Mouse (Mus musculus): ENCODE measurements around the gene Btbd3. TPM values are rescaled to one million over a fixed set of nuclear protein-coding genes. Genes with fewer than 3 reads are reported as not detected.
"Not testable (repeated sequence)": the region's sequence is repeated elsewhere in the genome, so short reads cannot be mapped to it uniquely, and the experiment has no call there.

Btbd3 gene
- polyA plus RNA-seq, 1 experiment from 2014 or later, result 14.2 TPM

- Histone ChIP-seq H3K27ac (replicated peaks in 1 of 2; ENCODE audit: control insufficient read depth in 1 of 2, insufficient read depth in 1 of 2, low read depth in 2 of 2, low read length in 2 of 2) (no peak overlapping the region), H3K27me3 (ENCODE audit: control insufficient read depth, insufficient read depth, low read length) (no peaks in the 10 kb centered on the region), H3K36me3 (ENCODE audit: control insufficient read depth, insufficient read depth, low read length) (no peaks in the 10 kb centered on the region), H3K4me2 (ENCODE audit: low read length) (no peak overlapping the region), H3K9ac (ENCODE audit: low read length) (no peak overlapping the region), H3K4me3 (ENCODE audit: control insufficient read depth in 1 of 2, insufficient read depth in 1 of 2, low read depth in 1 of 2, low read length in 2 of 2) (no peak overlapping the region), H3K4me1 (ENCODE audit: control insufficient read depth in 2 of 2, insufficient read depth in 2 of 2, low read length in 2 of 2) (no peaks in the 10 kb centered on the region; a peak in 1 of 4 replicates), H3K9me3 (ENCODE audit: control insufficient read depth, low read length) (no peaks in the 10 kb centered on the region)
- ATAC-seq (ENCODE audit: insufficient number of reproducible peaks, insufficient read depth, low FRiP score, low read depth), result no peak
- 40% methylated on average over 7 of the region's 7 CpGs for WGBS
Measured at GRCm38 (mm10) chr2:138315644-138316043, 59.3 kb downstream of the Btbd3 start.

- Histone ChIP-seq H3K4me3 (ENCODE audit: control insufficient read depth in 1 of 2, insufficient read depth in 1 of 2, low read depth in 1 of 2, low read length in 2 of 2) (no peak overlapping the region), H3K9me3 (ENCODE audit: control insufficient read depth, low read length) (no peaks in the 10 kb centered on the region), H3K36me3 (ENCODE audit: control insufficient read depth, insufficient read depth, low read length) (no peaks in the 10 kb centered on the region), H3K9ac (ENCODE audit: low read length) (no peak overlapping the region), H3K4me1 (ENCODE audit: control insufficient read depth in 2 of 2, insufficient read depth in 2 of 2, low read length in 2 of 2) (no peaks in the 10 kb centered on the region; a peak in 1 of 4 replicates), H3K4me2 (ENCODE audit: low read length) (no peak overlapping the region), H3K27ac (replicated peaks in 1 of 2; ENCODE audit: control insufficient read depth in 1 of 2, insufficient read depth in 1 of 2, low read depth in 2 of 2, low read length in 2 of 2) (no peak overlapping the region), H3K27me3 (ENCODE audit: control insufficient read depth, insufficient read depth, low read length) (no peaks in the 10 kb centered on the region)
- no peak for ATAC-seq (ENCODE audit: insufficient number of reproducible peaks, insufficient read depth, low FRiP score, low read depth)
Measured at GRCm38 (mm10) chr2:138320408-138320807, 64.0 kb downstream of the Btbd3 start.

- WGBS, result 82% methylated on average over 4 of the region's 4 CpGs
- no peak overlapping the region for H3K27ac ChIP-seq (replicated peaks in 1 of 2; ENCODE audit: control insufficient read depth in 1 of 2, insufficient read depth in 1 of 2, low read depth in 2 of 2, low read length in 2 of 2)
- ATAC-seq (ENCODE audit: insufficient number of reproducible peaks, insufficient read depth, low FRiP score, low read depth), result no peak
Measured at GRCm38 (mm10) chr2:138321041-138321481, 64.7 kb downstream of the Btbd3 start.

GRCm38 (mm10) chr2:138322270-138323114, 66.1 kb downstream of the Btbd3 start:
- no peaks in the 10 kb centered on the region for H3K9me3 ChIP-seq (ENCODE audit: control insufficient read depth, low read length)
- H3K4me2 ChIP-seq (ENCODE audit: low read length), result no peak overlapping the region
- H3K27me3 ChIP-seq (ENCODE audit: control insufficient read depth, insufficient read depth, low read length), result no peaks in the 10 kb centered on the region
- 83% methylated on average over 16 of the region's 16 CpGs for WGBS
- H3K4me3 ChIP-seq (ENCODE audit: control insufficient read depth in 1 of 2, insufficient read depth in 1 of 2, low read depth in 1 of 2, low read length in 2 of 2), result no peak overlapping the region
- H3K9ac ChIP-seq (ENCODE audit: low read length), result no peak overlapping the region
- no peak overlapping the region for H3K27ac ChIP-seq (replicated peaks in 1 of 2; ENCODE audit: control insufficient read depth in 1 of 2, insufficient read depth in 1 of 2, low read depth in 2 of 2, low read length in 2 of 2)
- ATAC-seq (ENCODE audit: insufficient number of reproducible peaks, insufficient read depth, low FRiP score, low read depth), result no peak
- H3K36me3 ChIP-seq (ENCODE audit: control insufficient read depth, insufficient read depth, low read length), result no peaks in the 10 kb centered on the region
- no peaks in the 10 kb centered on the region for H3K4me1 ChIP-seq (ENCODE audit: control insufficient read depth in 2 of 2, insufficient read depth in 2 of 2, low read length in 2 of 2)

More at GRCm38 (mm10) chr2:138321041-138321481, 64.7 kb downstream of the Btbd3 start:
- Histone ChIP-seq H3K4me1 (ENCODE audit: control insufficient read depth in 2 of 2, insufficient read depth in 2 of 2, low read length in 2 of 2) (no peaks in the 10 kb centered on the region), H3K4me3 (ENCODE audit: control insufficient read depth in 1 of 2, insufficient read depth in 1 of 2, low read depth in 1 of 2, low read length in 2 of 2) (no peak overlapping the region), H3K9ac (ENCODE audit: low read length) (no peak overlapping the region), H3K4me2 (ENCODE audit: low read length) (no peak overlapping the region), H3K9me3 (ENCODE audit: control insufficient read depth, low read length) (no peaks in the 10 kb centered on the region), H3K27me3 (ENCODE audit: control insufficient read depth, insufficient read depth, low read length) (no peaks in the 10 kb centered on the region), H3K36me3 (ENCODE audit: control insufficient read depth, insufficient read depth, low read length) (no peaks in the 10 kb centered on the region)

- Histone ChIP-seq H3K4me3 (ENCODE audit: control insufficient read depth in 1 of 2, insufficient read depth in 1 of 2, low read depth in 1 of 2, low read length in 2 of 2) (no peak overlapping the region), H3K36me3 (ENCODE audit: control insufficient read depth, insufficient read depth, low read length) (no peaks in the 10 kb centered on the region), H3K9ac (ENCODE audit: low read length) (no peak overlapping the region), H3K9me3 (ENCODE audit: control insufficient read depth, low read length) (no peaks in the 10 kb centered on the region), H3K4me1 (ENCODE audit: control insufficient read depth in 2 of 2, insufficient read depth in 2 of 2, low read length in 2 of 2) (no peaks in the 10 kb centered on the region), H3K4me2 (ENCODE audit: low read length) (no peak overlapping the region), H3K27ac (replicated peaks in 1 of 2; ENCODE audit: control insufficient read depth in 1 of 2, insufficient read depth in 1 of 2, low read depth in 2 of 2, low read length in 2 of 2) (no peak overlapping the region), H3K27me3 (ENCODE audit: control insufficient read depth, insufficient read depth, low read length) (no peaks in the 10 kb centered on the region)
- 64% methylated on average over 4 of the region's 4 CpGs for WGBS
- ATAC-seq (ENCODE audit: insufficient number of reproducible peaks, insufficient read depth, low FRiP score, low read depth), result no peak
Measured at GRCm38 (mm10) chr2:138326367-138326766, 70.0 kb downstream of the Btbd3 start.

GRCm38 (mm10) chr2:138334198-138334597, 77.8 kb downstream of the Btbd3 start:
- not testable (repeated sequence) for H3K9ac ChIP-seq (ENCODE audit: low read length); H3K9me3 ChIP-seq (ENCODE audit: control insufficient read depth, low read length); H3K27ac ChIP-seq (replicated peaks in 1 of 2; ENCODE audit: control insufficient read depth in 1 of 2, insufficient read depth in 1 of 2, low read depth in 2 of 2, low read length in 2 of 2); H3K4me1 ChIP-seq (ENCODE audit: control insufficient read depth in 2 of 2, insufficient read depth in 2 of 2, low read length in 2 of 2); H3K36me3 ChIP-seq (ENCODE audit: control insufficient read depth, insufficient read depth, low read length); H3K4me2 ChIP-seq (ENCODE audit: low read length); H3K27me3 ChIP-seq (ENCODE audit: control insufficient read depth, insufficient read depth, low read length); H3K4me3 ChIP-seq (ENCODE audit: control insufficient read depth in 1 of 2, insufficient read depth in 1 of 2, low read depth in 1 of 2, low read length in 2 of 2); ATAC-seq (ENCODE audit: insufficient number of reproducible peaks, insufficient read depth, low FRiP score, low read depth)
- 80% methylated on average over 2 of the region's 2 CpGs for WGBS

GRCm38 (mm10) chr2:138337886-138338494, 81.6 kb downstream of the Btbd3 start:
- Histone ChIP-seq H3K27ac (replicated peaks in 1 of 2; ENCODE audit: control insufficient read depth in 1 of 2, insufficient read depth in 1 of 2, low read depth in 2 of 2, low read length in 2 of 2) (no peak overlapping the region), H3K4me3 (ENCODE audit: control insufficient read depth in 1 of 2, insufficient read depth in 1 of 2, low read depth in 1 of 2, low read length in 2 of 2) (no peak overlapping the region), H3K9ac (ENCODE audit: low read length) (no peak overlapping the region), H3K27me3 (ENCODE audit: control insufficient read depth, insufficient read depth, low read length) (no peaks in the 10 kb centered on the region), H3K4me1 (ENCODE audit: control insufficient read depth in 2 of 2, insufficient read depth in 2 of 2, low read length in 2 of 2) (no peaks in the 10 kb centered on the region), H3K36me3 (ENCODE audit: control insufficient read depth, insufficient read depth, low read length) (no peaks in the 10 kb centered on the region), H3K9me3 (ENCODE audit: control insufficient read depth, low read length) (no peaks in the 10 kb centered on the region), H3K4me2 (ENCODE audit: low read length) (no peak overlapping the region)
- WGBS, result 78% methylated on average over 6 of the region's 6 CpGs
- no peak for ATAC-seq (ENCODE audit: insufficient number of reproducible peaks, insufficient read depth, low FRiP score, low read depth)

Data from heart, embryonic 14.5 days (tissue).